Mouse (Mus musculus) hindbrain, embryonic 14.5 days (tissue): ENCODE data around the gene Wfdc8. TPM values are rescaled to one million over a fixed set of nuclear protein-coding genes. Genes with fewer than 3 reads are reported as not detected.
A peak's percentile ranks its signal among the peaks of the same experiment; 100 is the strongest.
"Not testable (repeated sequence)": the region's sequence is repeated elsewhere in the genome, so short reads cannot be mapped to it uniquely, and the experiment has no call there.

ENCODE experiments used
- ATAC-seq: fragments of 200-750 bp; cut with Nextera tagmentation; 2 replicates; pipeline ENCODE4 v1.8.0; 2017; ENCODE audit warnings: moderate number of reproducible peaks, mild to moderate bottlenecking, moderate TSS enrichment, moderate library complexity; ENCODE audit not compliant: low FRiP score
- DNase-seq: peaks from one replicate; pipeline ENCODE4 v3.0.0-alpha.2; 2015; ENCODE audit warnings: low spot score
- H3K27ac ChIP-seq: fragments of 300-500 bp; sonication (generic); 2 replicates; pipeline ENCODE4 v1.5.1; 2014; ENCODE audit warnings: mild to moderate bottlenecking, moderate library complexity
- H3K27me3 ChIP-seq: fragments of 300-500 bp; sonication (generic); 2 replicates; pipeline ENCODE4 v1.6.1; 2014; ENCODE audit warnings: mild to moderate bottlenecking, low read length, mixed read lengths; ENCODE audit not compliant: control insufficient read depth, insufficient read depth
- H3K36me3 ChIP-seq: fragments of 300-500 bp; sonication (generic); replicated peaks from 2 replicates; pipeline ENCODE4 v1.6.1; 2014; ENCODE audit not compliant: control insufficient read depth, insufficient read depth
- H3K4me1 ChIP-seq: fragments of 300-500 bp; sonication (generic); replicated peaks from 2 replicates; pipeline ENCODE4 v1.6.1; 2014; ENCODE audit warnings: antibody characterized with exemption, low read length, mixed read lengths; ENCODE audit not compliant: control insufficient read depth, insufficient read depth
- H3K4me2 ChIP-seq: fragments of 300-500 bp; sonication (generic); replicated peaks from 2 replicates; pipeline ENCODE4 v1.6.1; 2014; ENCODE audit warnings: mild to moderate bottlenecking, moderate library complexity
- H3K4me3 ChIP-seq: fragments of 300-500 bp; sonication (generic); replicated peaks from 2 replicates; pipeline ENCODE4 v1.5.1; 2014; ENCODE audit warnings: mild to moderate bottlenecking, low read length
- H3K9ac ChIP-seq: fragments of 300-500 bp; sonication (generic); 2 replicates; pipeline ENCODE4 v1.6.1; 2014
- H3K9me3 ChIP-seq: fragments of 300-500 bp; sonication (generic); 2 replicates; pipeline ENCODE4 v1.6.1; 2016; ENCODE audit warnings: low read length; ENCODE audit not compliant: control insufficient read depth
- WGBS: fragments of 180-500 bp; shearing (Covaris S2); extraction: QIAGEN DNeasy Blood & Tissue Kit; methylation state at CpG from one replicate; pipeline ENCODE4 v1.1.7; 2014; 5-methylcytosine and 5-hydroxymethylcytosine counted together
- polyA plus RNA-seq: library from polyadenylated mRNA; unstranded; fragments of >200 nt; fragmentation: Nextera tagmentation; extraction: Ambion mirVana; gene quantifications from 2 replicates; pipeline ENCODE4 v1.2.1, GENCODE M21; 2014

The Wfdc8 gene
- polyA plus RNA-seq, 1 experiment from 2014 or later = not detected

- Histone ChIP-seq H3K9ac (no peak overlapping the region), H3K36me3 (no peaks in the 10 kb centered on the region), H3K4me2 (no peak overlapping the region), H3K27me3 (no peaks in the 10 kb centered on the region), H3K9me3 (no peaks in the 10 kb centered on the region), H3K4me1 (no peaks in the 10 kb centered on the region), H3K4me3 (no peak overlapping the region), H3K27ac (no peak overlapping the region)
- no peak for DNase-seq
- ATAC-seq = no peak
- WGBS = 93% methylated on average over 3 of the region's 3 CpGs
These were observed 2.0 kb upstream of the Wfdc8 start for GRCm38 (mm10) chr2:164615386-164615785.

DNA sequence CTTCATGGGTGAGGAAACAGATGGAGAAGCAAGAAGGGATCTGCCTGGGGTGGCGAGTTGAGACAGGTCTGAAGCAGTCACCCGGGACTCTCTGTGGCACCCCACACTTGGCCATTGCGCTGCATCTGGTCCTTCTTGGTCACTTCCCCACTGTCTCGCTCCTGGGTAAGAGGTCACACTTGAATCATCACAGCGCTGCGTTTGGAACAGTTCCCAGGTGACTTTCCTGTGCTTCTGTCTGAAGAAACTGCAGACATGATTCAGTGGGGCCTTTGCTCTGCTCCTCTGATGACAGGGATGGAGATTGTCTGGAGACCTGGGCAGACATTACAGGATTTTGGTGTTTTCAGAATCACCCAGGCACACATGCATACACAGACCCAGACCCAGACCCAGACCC, 4.6 kb downstream of the Wfdc8 start:
- Histone ChIP-seq H3K27ac (no peak overlapping the region), H3K27me3 (no peaks in the 10 kb centered on the region), H3K4me2 (no peak overlapping the region), H3K9me3 (no peaks in the 10 kb centered on the region), H3K36me3 (no peaks in the 10 kb centered on the region), H3K4me1 (no peaks in the 10 kb centered on the region), H3K9ac (no peak overlapping the region), H3K4me3 (no peak overlapping the region)
- ATAC-seq = no peak
- 85% methylated on average over 6 of the region's 6 CpGs for WGBS
- no peak for DNase-seq

GRCm38 (mm10) chr2:164604411-164604810, 9.0 kb downstream of the Wfdc8 start:
- no peak overlapping the region for H3K27ac ChIP-seq
- ATAC-seq (no peak), DNase-seq (no peak)
- H3K9ac ChIP-seq = no peak overlapping the region
- no peak overlapping the region for H3K4me3 ChIP-seq
- WGBS = 94% methylated on average over 8 of the region's 8 CpGs
- no peaks in the 10 kb centered on the region for H3K36me3 ChIP-seq
- H3K4me2 ChIP-seq = no peak overlapping the region
- H3K9me3 ChIP-seq = no peaks in the 10 kb centered on the region
- no peaks in the 10 kb centered on the region for H3K4me1 ChIP-seq
- no peaks in the 10 kb centered on the region for H3K27me3 ChIP-seq

- no peak overlapping the region for H3K4me2 ChIP-seq
- ATAC-seq = no peak
- no peak overlapping the region for H3K4me3 ChIP-seq
- WGBS = 94% methylated on average over 3 of the region's 3 CpGs
- no peaks in the 10 kb centered on the region for H3K9me3 ChIP-seq
- no peak for DNase-seq
- no peak overlapping the region for H3K27ac ChIP-seq
- H3K9ac ChIP-seq = no peak overlapping the region
- no peaks in the 10 kb centered on the region for H3K36me3 ChIP-seq
- no peaks in the 10 kb centered on the region for H3K27me3 ChIP-seq
- no peaks in the 10 kb centered on the region for H3K4me1 ChIP-seq
These were observed 9.9 kb downstream of the Wfdc8 start for GRCm38 (mm10) chr2:164603482-164603881.

DNA sequence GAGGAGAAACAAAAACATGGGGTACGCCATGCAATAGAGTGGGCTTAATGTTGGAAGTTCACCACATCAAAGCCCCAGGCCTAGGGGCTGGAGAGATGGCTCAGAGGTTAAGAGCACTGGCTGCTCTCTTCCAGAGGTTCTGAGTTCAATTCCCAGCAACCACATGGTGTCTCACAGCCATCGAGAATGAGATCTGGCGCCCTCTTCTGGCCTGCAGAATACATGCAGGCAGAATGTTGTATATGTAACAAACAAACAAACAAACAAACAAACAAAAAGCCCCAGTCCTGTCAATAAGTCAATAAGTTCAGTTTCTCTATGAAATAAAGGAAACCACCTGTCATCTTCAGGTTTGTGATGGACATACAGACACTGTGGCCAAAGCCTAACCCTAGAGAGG, 13.2 kb downstream of the Wfdc8 start:
- no peak overlapping the region for H3K9ac ChIP-seq
- H3K27me3 ChIP-seq = no peaks in the 10 kb centered on the region
- H3K4me1 ChIP-seq = no peaks in the 10 kb centered on the region
- H3K9me3 ChIP-seq = no peaks in the 10 kb centered on the region
- ATAC-seq = no peak
- no peak overlapping the region for H3K27ac ChIP-seq
- H3K4me3 ChIP-seq = no peak overlapping the region
- H3K4me2 ChIP-seq = no peak overlapping the region
- no peak for DNase-seq
- no peaks in the 10 kb centered on the region for H3K36me3 ChIP-seq
- WGBS = 72% methylated on average over 3 of the region's 3 CpGs

DNA sequence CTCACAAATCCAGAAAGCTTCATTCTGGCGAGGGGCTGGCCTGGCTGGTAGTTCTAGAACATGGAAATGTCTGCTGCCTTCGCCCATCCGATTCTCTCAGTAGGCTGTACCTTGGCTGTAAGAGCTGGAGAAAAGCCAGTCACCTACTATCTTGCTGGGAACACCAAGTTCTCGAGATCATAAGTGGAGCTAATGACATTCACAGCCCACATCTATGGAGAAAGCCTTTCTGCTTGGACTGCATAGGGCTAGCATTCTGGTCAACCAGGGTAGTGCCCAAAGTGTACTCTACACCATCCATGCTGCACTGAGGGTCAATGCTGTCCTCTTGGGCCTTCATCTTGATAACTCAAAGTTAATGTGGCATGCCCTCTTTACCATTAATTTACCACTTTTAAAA, 19.9 kb downstream of the Wfdc8 start, which contains the start of gene Eppin:
TSS of gene Eppin (minus strand) at position 101 of the 400 bp plus-strand sequence.
- no peak within 1 kb of the TSS for H3K4me2 ChIP-seq
- peaks cover 3% of the 10 kb centered on the region; the same call in 1 of the 2 replicates for H3K27me3 ChIP-seq
- DNase-seq (no peak), ATAC-seq (no peak)
- no peaks in the 10 kb centered on the region for H3K4me1 ChIP-seq
- 87% methylated on average over 4 of the region's 4 CpGs for WGBS
- H3K27ac ChIP-seq = no peak within 1 kb of the TSS
- no peak within 1 kb of the TSS for H3K4me3 ChIP-seq
- no peaks in the 10 kb centered on the region for H3K36me3 ChIP-seq
- H3K9me3 ChIP-seq = no peaks in the 10 kb centered on the region
- H3K9ac ChIP-seq = no peak within 1 kb of the TSS

- no peaks in the 10 kb centered on the region for H3K9me3 ChIP-seq
- H3K4me3 ChIP-seq = no peak overlapping the region
- H3K27ac ChIP-seq = no peak overlapping the region
- H3K9ac ChIP-seq = no peak overlapping the region
- H3K27me3 ChIP-seq = peaks cover 3% of the 10 kb centered on the region; the same call in 1 of the 2 replicates
- ATAC-seq (no peak), DNase-seq (peak; percentile 82)
- 9% methylated on average over 4 of the region's 4 CpGs for WGBS
- H3K36me3 ChIP-seq = no peaks in the 10 kb centered on the region
- no peaks in the 10 kb centered on the region for H3K4me1 ChIP-seq
- H3K4me2 ChIP-seq = no peak overlapping the region
These were observed 21.4 kb downstream of the Wfdc8 start for GRCm38 (mm10) chr2:164592014-164592413.

DNA sequence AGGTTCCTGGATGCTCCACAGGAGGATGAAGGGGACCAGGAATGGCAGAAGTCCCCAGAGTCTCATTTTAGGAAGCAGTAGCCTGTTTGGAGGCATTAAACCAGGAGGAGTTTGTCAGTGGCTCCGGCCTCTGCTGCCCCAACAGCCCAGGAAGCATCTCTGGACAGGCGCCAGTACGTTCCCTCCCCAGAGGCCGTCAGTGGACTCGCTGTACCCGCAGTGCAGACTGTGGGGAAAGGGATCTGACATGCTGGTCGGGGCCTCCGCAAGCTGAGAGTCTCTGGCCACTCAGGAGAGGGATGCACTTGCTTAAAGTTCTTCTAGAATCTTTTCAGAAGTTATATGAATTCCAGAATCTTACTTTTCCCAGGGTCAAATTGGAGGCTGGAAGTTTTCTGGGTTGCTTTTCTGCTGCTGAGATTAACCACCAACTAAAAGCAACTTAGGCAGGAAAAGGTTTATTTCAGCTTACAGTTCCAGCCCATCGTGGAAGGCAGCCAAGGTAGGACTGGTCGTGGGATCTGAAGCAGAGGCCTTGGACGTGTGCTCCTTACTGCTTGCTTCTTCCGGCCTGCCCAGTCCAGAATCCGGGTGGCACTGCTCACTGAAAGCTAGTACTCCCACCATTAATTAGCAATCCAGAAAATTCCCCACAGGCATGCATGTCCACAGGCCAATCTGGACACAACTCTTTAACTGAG, 28.3 kb downstream of the Wfdc8 start, which contains the start of gene Wfdc6a:
TSS of gene Wfdc6a (minus strand) at position 423 of the 701 bp plus-strand sequence.
- not testable (repeated sequence) for H3K4me3 ChIP-seq

DNA sequence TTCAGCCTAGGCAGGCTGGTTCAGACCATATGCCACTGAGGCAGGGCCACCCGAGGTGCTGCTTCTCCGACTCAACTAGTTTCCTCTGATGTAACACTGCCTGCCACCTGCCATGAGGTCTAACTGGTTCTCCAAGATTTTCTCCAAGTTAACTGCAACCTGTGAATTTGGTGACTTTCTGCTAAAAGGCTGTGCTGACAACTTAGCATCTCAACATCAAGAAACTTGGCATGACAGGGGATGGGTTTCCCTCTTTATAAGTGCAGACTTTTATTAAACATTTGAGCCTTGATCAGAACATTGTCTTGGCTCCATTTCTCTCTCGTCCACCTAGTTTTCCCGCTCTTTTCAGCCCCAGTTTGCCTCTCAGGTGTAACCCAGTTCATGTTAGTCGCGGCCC, 40.1 kb downstream of the Wfdc8 start, which contains the start of gene Spint3:
TSS of gene Spint3 (minus strand) at position 101 of the 400 bp plus-strand sequence.
- H3K27ac ChIP-seq, H3K36me3 ChIP-seq, H3K9me3 ChIP-seq, H3K4me1 ChIP-seq, DNase-seq, H3K4me3 ChIP-seq, H3K9ac ChIP-seq, H3K27me3 ChIP-seq, H3K4me2 ChIP-seq, ATAC-seq: not testable (repeated sequence)
- WGBS = 83% methylated on average over 6 of the region's 6 CpGs

More for the DNA sequence above, 28.3 kb downstream of the Wfdc8 start, which contains the start of gene Wfdc6a:
- not testable (repeated sequence) for H3K4me1 ChIP-seq, ATAC-seq, H3K27ac ChIP-seq, DNase-seq, H3K9me3 ChIP-seq, H3K27me3 ChIP-seq, H3K36me3 ChIP-seq, H3K9ac ChIP-seq, H3K4me2 ChIP-seq
- WGBS = 68% methylated on average over 13 of the region's 13 CpGs
